Mouse (Mus musculus): ENCODE data around the gene 4933407L21Rik. TPM values are rescaled to one million over a fixed set of nuclear protein-coding genes. Genes with fewer than 3 reads are reported as not detected.

4933407L21Rik gene
- 0.46 and 0.60 TPM in 2 replicates for polyA plus RNA-seq (2014; fragmentation: Nextera tagmentation; extraction: Ambion mirVana)

DNA sequence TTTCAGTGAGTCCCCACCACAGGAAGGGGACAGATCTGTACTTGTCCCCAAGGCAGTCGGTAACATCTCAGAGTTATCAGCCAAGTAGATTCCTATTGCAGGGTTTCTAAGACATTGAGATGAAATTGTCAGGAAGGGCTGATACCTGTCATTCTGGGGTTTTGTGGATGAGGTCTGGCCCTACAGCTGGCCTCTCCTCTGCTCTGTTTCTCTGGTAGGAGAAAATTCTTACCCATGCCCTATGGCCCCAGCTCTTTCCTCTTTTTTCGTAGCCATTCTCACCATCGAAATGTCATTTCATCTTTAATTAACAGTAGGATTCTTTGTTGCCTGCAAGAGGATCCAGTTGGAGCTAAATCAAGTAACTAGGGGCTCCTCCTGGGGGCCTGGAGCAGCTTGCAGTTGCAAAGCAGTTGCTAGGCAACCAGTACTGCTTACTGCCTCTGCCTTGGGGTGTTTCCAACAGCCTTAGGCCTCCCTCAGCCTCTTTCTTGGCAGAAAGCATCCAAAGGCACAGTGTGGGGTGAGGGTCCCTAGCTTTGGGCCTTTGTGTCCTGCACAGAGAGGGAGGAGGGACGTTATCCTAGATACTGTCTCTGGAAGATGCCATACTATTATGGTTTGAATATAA lies at the start of gene 4933407L21Rik:
Gene 4933407L21Rik (plus strand): TSS at position 427 of the 631 bp plus-strand sequence.
- 41% methylated on average over 4 of the region's 4 CpGs for WGBS
- Histone ChIP-seq H3K36me3 (ENCODE audit: control insufficient read depth, insufficient read depth, low read length) (no peaks in the 10 kb centered on the region), H3K4me1 (replicated peaks; ENCODE audit: control insufficient read depth, insufficient read depth, low read length) (peaks cover 4% of the 10 kb centered on the region), H3K9me3 (ENCODE audit: control insufficient read depth, low read length) (no peaks in the 10 kb centered on the region), H3K27me3 (ENCODE audit: control insufficient read depth, insufficient read depth, low read length) (no peaks in the 10 kb centered on the region), H3K4me2 (replicated peaks; ENCODE audit: low read depth, low read length) (no peak within 1 kb of the TSS), H3K27ac (ENCODE audit: low read depth, low read length) (peak within 1 kb of the TSS; percentile 44; the same call in 1 of the 2 replicates), H3K9ac (ENCODE audit: low read depth, low read length) (no peak within 1 kb of the TSS), H3K4me3 (ENCODE audit: low read depth, low read length) (no peak within 1 kb of the TSS)
- DNase-seq (ENCODE audit: low spot score) (peak; percentile 62), ATAC-seq (ENCODE audit: low FRiP score) (peak; percentile 86)

GRCm38 (mm10) chr1:85882003-85882402 lies 46.3 kb upstream of the 4933407L21Rik start:
- no peaks in the 10 kb centered on the region for H3K36me3 ChIP-seq (ENCODE audit: control insufficient read depth, insufficient read depth, low read length)
- H3K9ac ChIP-seq (ENCODE audit: low read depth, low read length) = no peak overlapping the region
- no peak overlapping the region for H3K27ac ChIP-seq (ENCODE audit: low read depth, low read length)
- H3K9me3 ChIP-seq (ENCODE audit: control insufficient read depth, low read length) = no peaks in the 10 kb centered on the region
- H3K27me3 ChIP-seq (ENCODE audit: control insufficient read depth, insufficient read depth, low read length) = no peaks in the 10 kb centered on the region
- ATAC-seq (ENCODE audit: low FRiP score) (no peak), DNase-seq (ENCODE audit: low spot score) (no peak)
- H3K4me1 ChIP-seq (replicated peaks; ENCODE audit: control insufficient read depth, insufficient read depth, low read length) = no peaks in the 10 kb centered on the region
- H3K4me2 ChIP-seq (replicated peaks; ENCODE audit: low read depth, low read length) = no peak overlapping the region
- 88% methylated on average over 12 of the region's 12 CpGs for WGBS
- no peak overlapping the region for H3K4me3 ChIP-seq (ENCODE audit: low read depth, low read length)

DNA sequence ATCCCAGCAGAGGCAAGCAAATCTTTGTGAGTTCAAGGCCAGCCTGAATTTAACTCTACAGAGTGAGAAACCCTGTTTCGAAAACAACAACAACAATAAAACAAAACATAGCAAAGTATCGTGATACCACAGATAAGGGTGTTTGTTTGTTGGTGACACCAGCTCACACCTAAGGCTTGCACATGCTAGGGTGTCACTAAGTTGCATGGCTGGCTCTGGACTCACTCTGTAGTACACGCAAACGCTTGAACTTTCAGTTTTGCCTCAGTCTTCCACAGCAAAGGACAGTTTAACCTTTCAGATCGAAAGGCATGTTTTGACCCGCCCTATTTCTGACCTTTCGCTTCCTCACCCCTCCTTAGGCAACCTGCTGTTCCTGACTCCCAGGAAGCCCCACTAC lies 41.1 kb upstream of the 4933407L21Rik start:
- Histone ChIP-seq H3K9ac (ENCODE audit: low read depth, low read length) (no peak overlapping the region), H3K4me2 (replicated peaks; ENCODE audit: low read depth, low read length) (no peak overlapping the region), H3K4me3 (ENCODE audit: low read depth, low read length) (no peak overlapping the region), H3K27ac (ENCODE audit: low read depth, low read length) (no peak overlapping the region), H3K9me3 (ENCODE audit: control insufficient read depth, low read length) (no peaks in the 10 kb centered on the region), H3K27me3 (ENCODE audit: control insufficient read depth, insufficient read depth, low read length) (no peaks in the 10 kb centered on the region), H3K36me3 (ENCODE audit: control insufficient read depth, insufficient read depth, low read length) (no peaks in the 10 kb centered on the region), H3K4me1 (replicated peaks; ENCODE audit: control insufficient read depth, insufficient read depth, low read length) (no peaks in the 10 kb centered on the region)
- WGBS = 92% methylated on average over 7 of the region's 7 CpGs
- ATAC-seq (ENCODE audit: low FRiP score) (no peak), DNase-seq (ENCODE audit: low spot score) (no peak)

DNA sequence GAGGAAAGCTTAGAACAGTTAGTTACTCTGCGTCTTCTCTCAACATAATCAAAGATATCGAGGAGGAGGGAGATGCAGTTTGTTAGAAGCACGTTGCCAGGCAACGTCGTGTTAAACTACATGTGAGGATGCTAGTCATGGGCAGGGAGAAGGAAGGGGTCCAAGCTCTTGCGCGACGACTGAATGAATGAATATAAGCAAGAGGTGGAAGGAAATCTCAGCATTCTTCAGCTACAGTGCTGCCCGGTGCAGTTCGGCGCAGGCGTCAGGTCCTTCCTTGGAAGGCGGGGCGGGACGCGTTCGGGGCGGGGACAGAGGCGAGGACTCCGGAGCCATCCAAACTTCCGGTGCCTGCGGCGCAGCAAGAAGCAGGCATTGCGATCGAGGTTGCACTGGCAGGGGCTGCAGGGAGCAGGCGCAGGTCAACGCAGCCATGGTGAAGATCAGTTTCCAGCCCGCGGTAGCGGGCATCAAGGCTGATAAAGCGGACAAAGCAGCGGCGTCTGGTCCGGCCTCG lies 34.0 kb upstream of the 4933407L21Rik start, which contains the start of gene Itm2c:
Gene Itm2c (plus strand): TSS at position 51 of the 517 bp plus-strand sequence.
- peak; percentile 85 for ATAC-seq (ENCODE audit: low FRiP score)
- peak within 1 kb of the TSS; percentile 81 for H3K4me3 ChIP-seq (ENCODE audit: low read depth, low read length)
- peak within 1 kb of the TSS; percentile 87 for H3K27ac ChIP-seq (ENCODE audit: low read depth, low read length)
- peaks cover 16% of the 10 kb centered on the region for H3K4me1 ChIP-seq (replicated peaks; ENCODE audit: control insufficient read depth, insufficient read depth, low read length)
- H3K36me3 ChIP-seq (ENCODE audit: control insufficient read depth, insufficient read depth, low read length) = no peaks in the 10 kb centered on the region
- WGBS = 1% methylated on average over 34 of the region's 35 CpGs
- peak within 1 kb of the TSS; percentile 70 for H3K9ac ChIP-seq (ENCODE audit: low read depth, low read length)
- no peaks in the 10 kb centered on the region for H3K9me3 ChIP-seq (ENCODE audit: control insufficient read depth, low read length)
- peak; percentile 87 for DNase-seq (ENCODE audit: low spot score)
- H3K27me3 ChIP-seq (ENCODE audit: control insufficient read depth, insufficient read depth, low read length) = no peaks in the 10 kb centered on the region
- H3K4me2 ChIP-seq (replicated peaks; ENCODE audit: low read depth, low read length) = peak within 1 kb of the TSS; percentile 84

DNA sequence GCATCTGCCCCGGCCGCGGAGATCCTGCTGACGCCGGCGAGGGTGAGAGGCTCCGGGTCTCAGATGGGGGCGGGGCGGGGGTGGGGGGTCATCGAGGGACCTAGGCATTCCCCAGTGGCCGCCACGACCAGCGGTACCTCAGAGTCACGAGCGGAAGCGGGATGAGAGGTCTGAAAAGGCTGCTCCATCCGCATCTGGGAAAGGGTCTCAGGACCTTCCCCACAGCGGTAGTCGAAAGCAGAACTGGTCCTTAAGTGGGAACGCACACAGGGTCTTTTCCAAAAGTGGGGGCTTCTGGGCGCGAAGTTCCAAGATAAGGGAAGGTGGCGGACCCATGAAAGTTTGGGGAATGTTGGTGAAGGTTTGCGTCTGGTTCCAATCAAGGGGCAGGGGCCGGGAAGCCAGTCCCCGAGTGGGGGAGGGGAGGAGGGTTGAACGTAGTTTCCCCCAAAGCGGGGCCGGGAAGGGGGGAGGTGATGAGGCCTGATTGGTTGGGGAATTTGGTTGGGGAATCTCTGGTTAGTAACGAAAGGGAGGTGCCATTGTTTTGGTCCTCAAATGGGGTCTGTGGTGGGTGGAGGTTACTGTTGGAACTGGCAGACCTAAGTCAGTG lies 33.4 kb upstream of the 4933407L21Rik start:
- no peaks in the 10 kb centered on the region for H3K27me3 ChIP-seq (ENCODE audit: control insufficient read depth, insufficient read depth, low read length)
- H3K36me3 ChIP-seq (ENCODE audit: control insufficient read depth, insufficient read depth, low read length) = no peaks in the 10 kb centered on the region
- peak overlapping the region; percentile 87 for H3K27ac ChIP-seq (ENCODE audit: low read depth, low read length)
- under 1% methylated on average over 30 of the region's 30 CpGs for WGBS
- peak overlapping the region; percentile 70 for H3K9ac ChIP-seq (ENCODE audit: low read depth, low read length)
- H3K4me1 ChIP-seq (replicated peaks; ENCODE audit: control insufficient read depth, insufficient read depth, low read length) = peaks cover 19% of the 10 kb centered on the region
- peak overlapping the region; percentile 81 for H3K4me3 ChIP-seq (ENCODE audit: low read depth, low read length)
- peak overlapping the region; percentile 84 for H3K4me2 ChIP-seq (replicated peaks; ENCODE audit: low read depth, low read length)
- DNase-seq (ENCODE audit: low spot score) (peak; percentile 87), ATAC-seq (ENCODE audit: low FRiP score) (peak; percentile 53)
- no peaks in the 10 kb centered on the region for H3K9me3 ChIP-seq (ENCODE audit: control insufficient read depth, low read length)

GRCm38 (mm10) chr1:85895391-85895837 lies 32.9 kb upstream of the 4933407L21Rik start:
- Histone ChIP-seq H3K4me3 (ENCODE audit: low read depth, low read length) (peak overlapping the region; percentile 81), H3K9ac (ENCODE audit: low read depth, low read length) (peak overlapping the region; percentile 70), H3K27me3 (ENCODE audit: control insufficient read depth, insufficient read depth, low read length) (no peaks in the 10 kb centered on the region), H3K27ac (ENCODE audit: low read depth, low read length) (peak overlapping the region; percentile 87), H3K4me1 (replicated peaks; ENCODE audit: control insufficient read depth, insufficient read depth, low read length) (peaks cover 19% of the 10 kb centered on the region), H3K9me3 (ENCODE audit: control insufficient read depth, low read length) (no peaks in the 10 kb centered on the region), H3K4me2 (replicated peaks; ENCODE audit: low read depth, low read length) (peak overlapping the region; percentile 84), H3K36me3 (ENCODE audit: control insufficient read depth, insufficient read depth, low read length) (no peaks in the 10 kb centered on the region)
- peak; percentile 70 for DNase-seq (ENCODE audit: low spot score)
- peak; percentile 56 for ATAC-seq (ENCODE audit: low FRiP score)
- WGBS = 5% methylated on average over 15 of the region's 15 CpGs

- Histone ChIP-seq H3K27me3 (ENCODE audit: control insufficient read depth, insufficient read depth, low read length) (no peaks in the 10 kb centered on the region), H3K9me3 (ENCODE audit: control insufficient read depth, low read length) (no peaks in the 10 kb centered on the region), H3K9ac (ENCODE audit: low read depth, low read length) (no peak overlapping the region), H3K4me2 (replicated peaks; ENCODE audit: low read depth, low read length) (peak overlapping the region; percentile 84), H3K4me3 (ENCODE audit: low read depth, low read length) (peak overlapping the region; percentile 81), H3K36me3 (ENCODE audit: control insufficient read depth, insufficient read depth, low read length) (no peaks in the 10 kb centered on the region), H3K4me1 (replicated peaks; ENCODE audit: control insufficient read depth, insufficient read depth, low read length) (peaks cover 19% of the 10 kb centered on the region), H3K27ac (ENCODE audit: low read depth, low read length) (no peak overlapping the region)
- no peak for ATAC-seq (ENCODE audit: low FRiP score)
- WGBS = 72% methylated on average over 5 of the region's 5 CpGs
- DNase-seq (ENCODE audit: low spot score) = no peak
These were observed 32.2 kb upstream of the 4933407L21Rik start for GRCm38 (mm10) chr1:85896110-85896509.

- peak overlapping the region; percentile 84; the same call in 1 of the 2 replicates for H3K4me2 ChIP-seq (replicated peaks; ENCODE audit: low read depth, low read length)
- no peak overlapping the region for H3K9ac ChIP-seq (ENCODE audit: low read depth, low read length)
These were observed 31.2 kb upstream of the 4933407L21Rik start for GRCm38 (mm10) chr1:85896781-85897700.

More at GRCm38 (mm10) chr1:85896781-85897700, 31.2 kb upstream of the 4933407L21Rik start:
- no peak for ATAC-seq (ENCODE audit: low FRiP score)
- Histone ChIP-seq H3K27ac (ENCODE audit: low read depth, low read length) (0 out of 2 replicates have a peak overlapping the region, but pooled peaks have one; percentile 30), H3K9me3 (ENCODE audit: control insufficient read depth, low read length) (no peaks in the 10 kb centered on the region), H3K27me3 (ENCODE audit: control insufficient read depth, insufficient read depth, low read length) (no peaks in the 10 kb centered on the region), H3K36me3 (ENCODE audit: control insufficient read depth, insufficient read depth, low read length) (no peaks in the 10 kb centered on the region), H3K4me1 (replicated peaks; ENCODE audit: control insufficient read depth, insufficient read depth, low read length) (peaks cover 23% of the 10 kb centered on the region), H3K4me3 (ENCODE audit: low read depth, low read length) (no peak overlapping the region)
- no peak for DNase-seq (ENCODE audit: low spot score)
- 66% methylated on average over 12 of the region's 12 CpGs for WGBS
